Mouse (Mus musculus): ENCODE measurements around the gene Mcrip1. TPM values are rescaled to one million over a fixed set of nuclear protein-coding genes. Genes with fewer than 3 reads are reported as not detected.

Gene Mcrip1
- polyA plus RNA-seq, 1 experiment from 2014 or later, result 226 TPM

- WGBS, result 69% methylated on average over 8 of the region's 8 CpGs
- Histone ChIP-seq H3K27ac (ENCODE audit: low read depth) (peak overlapping the region; percentile 96), H3K4me1 (ENCODE audit: insufficient read depth) (peaks cover 11% of the 10 kb centered on the region), H3K27me3 (ENCODE audit: insufficient read depth, low read length) (no peaks in the 10 kb centered on the region), H3K4me2 (peak overlapping the region; percentile 95), H3K36me3 (ENCODE audit: insufficient read depth) (peaks cover 72% of the 10 kb centered on the region), H3K9ac (peak overlapping the region; percentile 93), H3K4me3 (ENCODE audit: low read depth, low read length) (peak overlapping the region; percentile 94), H3K9me3 (ENCODE audit: low read depth, low read length) (no peaks in the 10 kb centered on the region)
- ATAC-seq (ENCODE audit: insufficient read depth), result no peak
- peak; percentile 54 for TF ChIP-seq CTCF (IDR thresholded peaks at IDR 0.05; ENCODE audit: low read depth)
- DNase-seq, result peak; percentile 65
Measured at GRCm38 (mm10) chr11:120582268-120582981, 32.9 kb upstream of the Mcrip1 start.

DNA sequence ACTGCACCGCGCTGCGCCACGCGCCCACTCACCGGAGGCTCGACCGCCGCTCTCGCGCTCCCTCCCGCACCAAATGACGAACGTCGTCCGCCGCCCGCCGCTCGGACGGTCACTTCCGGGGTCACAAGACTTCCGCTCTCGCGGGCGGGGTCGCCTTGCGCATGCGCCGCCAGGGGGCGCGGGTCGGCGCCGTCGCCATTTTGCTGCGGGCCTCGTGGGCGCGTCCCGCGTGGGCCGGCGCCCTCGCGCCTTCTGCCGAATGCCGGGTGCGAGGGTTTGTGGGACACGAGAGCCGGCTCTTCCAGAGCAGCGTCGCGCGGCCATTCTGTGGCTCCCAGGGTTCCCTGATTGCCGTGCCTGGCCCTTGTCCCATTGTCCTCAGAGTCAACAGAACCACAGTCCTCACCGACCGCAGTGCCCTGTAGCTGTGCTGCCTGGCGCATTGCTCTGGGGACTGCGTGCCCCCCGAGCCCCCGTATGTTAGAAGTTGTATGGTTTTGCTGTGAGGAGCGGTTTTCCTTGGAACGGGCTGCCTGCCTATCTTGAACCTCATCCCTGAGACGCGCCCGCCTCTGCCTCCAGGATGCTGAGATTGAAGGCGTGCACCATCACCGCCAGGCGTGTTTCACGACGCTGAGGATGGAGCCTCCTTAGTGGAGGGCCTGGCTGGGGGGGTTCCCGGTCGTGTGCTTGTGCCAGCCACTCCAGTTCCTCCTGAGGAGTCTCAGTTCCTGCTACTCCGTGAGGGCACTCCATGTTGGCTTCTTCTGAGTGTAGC lies 32.2 kb upstream of the Mcrip1 start, which contains the start of gene Arhgdia:
Arhgdia (minus strand) TSS at position 135 of the 778 bp plus-strand sequence.
- peak; percentile 28; the same call in 1 of the 2 replicates for TF ChIP-seq CTCF (IDR thresholded peaks at IDR 0.05; ENCODE audit: low read depth)
- Histone ChIP-seq H3K4me2 (peak within 1 kb of the TSS; percentile 95), H3K27me3 (ENCODE audit: insufficient read depth, low read length) (no peaks in the 10 kb centered on the region), H3K4me1 (ENCODE audit: insufficient read depth) (peaks cover 11% of the 10 kb centered on the region), H3K27ac (ENCODE audit: low read depth) (peak within 1 kb of the TSS; percentile 96), H3K9me3 (ENCODE audit: low read depth, low read length) (no peaks in the 10 kb centered on the region), H3K4me3 (ENCODE audit: low read depth, low read length) (peak within 1 kb of the TSS; percentile 94), H3K36me3 (ENCODE audit: insufficient read depth) (peaks cover 72% of the 10 kb centered on the region), H3K9ac (peak within 1 kb of the TSS; percentile 93)
- ATAC-seq (ENCODE audit: insufficient read depth) (peak; percentile 49), DNase-seq (peak; percentile 95)
- WGBS, result 6% methylated on average over 64 of the region's 75 CpGs

GRCm38 (mm10) chr11:120580871-120581331 lies 31.4 kb upstream of the Mcrip1 start:
- Histone ChIP-seq H3K4me2 (peak overlapping the region; percentile 95), H3K4me3 (ENCODE audit: low read depth, low read length) (peak overlapping the region; percentile 94), H3K9me3 (ENCODE audit: low read depth, low read length) (no peaks in the 10 kb centered on the region), H3K36me3 (ENCODE audit: insufficient read depth) (peaks cover 65% of the 10 kb centered on the region), H3K27ac (ENCODE audit: low read depth) (peak overlapping the region; percentile 96), H3K27me3 (ENCODE audit: insufficient read depth, low read length) (no peaks in the 10 kb centered on the region), H3K4me1 (ENCODE audit: insufficient read depth) (peaks cover 11% of the 10 kb centered on the region), H3K9ac (peak overlapping the region; percentile 93)
- ATAC-seq (ENCODE audit: insufficient read depth) (peak; percentile 40), DNase-seq (peak; percentile 66)
- no peak for TF ChIP-seq CTCF (IDR thresholded peaks at IDR 0.05; ENCODE audit: low read depth)
- under 1% methylated on average over 43 of the region's 44 CpGs for WGBS

DNA sequence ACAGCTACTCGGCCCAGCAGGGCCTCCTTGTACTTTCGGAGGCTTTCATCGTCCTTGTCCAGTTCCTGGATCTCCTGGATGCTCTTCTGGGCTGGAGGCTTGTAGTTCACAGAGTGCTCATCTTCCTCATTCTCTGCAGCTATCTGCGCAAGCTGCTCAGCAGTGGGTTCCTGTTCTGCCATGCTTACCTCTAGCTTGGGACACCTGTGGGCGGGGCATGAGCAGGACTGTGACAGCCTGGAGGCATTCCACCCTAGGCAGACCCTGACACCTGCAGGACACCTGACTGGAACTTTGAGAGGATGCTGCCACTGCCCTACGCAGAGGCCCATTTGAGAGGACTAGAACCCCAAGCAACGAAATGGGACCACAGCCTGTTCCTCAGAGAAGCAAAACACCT lies 30.7 kb upstream of the Mcrip1 start:
- Histone ChIP-seq H3K4me1 (ENCODE audit: insufficient read depth) (peaks cover 11% of the 10 kb centered on the region), H3K27ac (ENCODE audit: low read depth) (peak overlapping the region; percentile 96; the same call in 1 of the 2 replicates), H3K4me3 (ENCODE audit: low read depth, low read length) (peak overlapping the region; percentile 94), H3K36me3 (ENCODE audit: insufficient read depth) (peaks cover 58% of the 10 kb centered on the region), H3K9ac (peak overlapping the region; percentile 93), H3K27me3 (ENCODE audit: insufficient read depth, low read length) (no peaks in the 10 kb centered on the region), H3K4me2 (peak overlapping the region; percentile 95), H3K9me3 (ENCODE audit: low read depth, low read length) (no peaks in the 10 kb centered on the region)
- no peak for DNase-seq
- no peak for TF ChIP-seq CTCF (IDR thresholded peaks at IDR 0.05; ENCODE audit: low read depth)
- WGBS, result 52% methylated on average over 7 of the region's 7 CpGs
- ATAC-seq (ENCODE audit: insufficient read depth), result no peak

DNA sequence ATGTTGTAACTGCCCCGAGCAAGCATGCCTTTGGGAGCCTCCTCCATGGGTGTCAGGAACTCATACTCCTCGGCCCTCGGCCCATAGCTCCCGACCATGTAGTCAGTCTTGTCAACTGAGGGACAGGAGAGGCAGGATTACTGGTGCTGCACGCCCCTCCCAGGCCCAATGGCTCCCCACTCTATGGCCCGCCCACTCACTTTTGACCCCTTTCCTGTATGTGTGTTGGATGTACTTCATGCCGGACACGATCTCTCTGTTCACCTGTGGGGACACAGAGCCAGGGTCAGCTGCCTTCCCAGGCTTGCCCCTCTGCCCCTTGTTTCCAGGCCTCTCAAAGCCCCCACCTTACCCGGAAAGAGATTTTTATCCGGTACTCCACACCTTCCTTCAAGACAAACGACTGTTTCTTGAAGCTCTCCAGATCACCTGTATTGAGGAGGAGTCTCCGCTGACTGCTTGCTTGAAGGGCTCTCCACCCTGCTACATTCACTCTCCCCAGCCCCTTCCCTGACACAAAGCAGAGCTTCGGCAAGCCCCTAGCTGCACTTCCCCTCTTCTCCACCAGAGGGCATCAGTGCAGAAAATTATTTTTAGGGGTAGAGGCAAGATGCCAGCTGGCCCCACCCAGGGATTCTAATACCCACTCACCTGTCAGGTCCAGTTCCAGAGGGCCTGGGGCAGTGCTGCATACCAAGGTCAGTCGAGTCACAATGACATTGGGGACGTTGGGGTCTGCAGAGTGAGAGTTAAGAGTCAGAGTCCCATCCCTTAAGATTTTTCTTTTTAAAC lies 30.0 kb upstream of the Mcrip1 start:
- Histone ChIP-seq H3K27ac (ENCODE audit: low read depth) (0 out of 2 replicates have a peak overlapping the region, but pooled peaks have one; percentile 96), H3K36me3 (ENCODE audit: insufficient read depth) (peaks cover 56% of the 10 kb centered on the region), H3K9me3 (ENCODE audit: low read depth, low read length) (no peaks in the 10 kb centered on the region), H3K4me1 (ENCODE audit: insufficient read depth) (peaks cover 11% of the 10 kb centered on the region), H3K27me3 (ENCODE audit: insufficient read depth, low read length) (no peaks in the 10 kb centered on the region), H3K4me3 (ENCODE audit: low read depth, low read length) (peak overlapping the region; percentile 94), H3K4me2 (peak overlapping the region; percentile 95), H3K9ac (peak overlapping the region; percentile 93)
- TF ChIP-seq CTCF (IDR thresholded peaks at IDR 0.05; ENCODE audit: low read depth), result peak; percentile 94
- no peak for ATAC-seq (ENCODE audit: insufficient read depth)
- 50% methylated on average over 15 of the region's 15 CpGs for WGBS
- peak; percentile 93 for DNase-seq

DNA sequence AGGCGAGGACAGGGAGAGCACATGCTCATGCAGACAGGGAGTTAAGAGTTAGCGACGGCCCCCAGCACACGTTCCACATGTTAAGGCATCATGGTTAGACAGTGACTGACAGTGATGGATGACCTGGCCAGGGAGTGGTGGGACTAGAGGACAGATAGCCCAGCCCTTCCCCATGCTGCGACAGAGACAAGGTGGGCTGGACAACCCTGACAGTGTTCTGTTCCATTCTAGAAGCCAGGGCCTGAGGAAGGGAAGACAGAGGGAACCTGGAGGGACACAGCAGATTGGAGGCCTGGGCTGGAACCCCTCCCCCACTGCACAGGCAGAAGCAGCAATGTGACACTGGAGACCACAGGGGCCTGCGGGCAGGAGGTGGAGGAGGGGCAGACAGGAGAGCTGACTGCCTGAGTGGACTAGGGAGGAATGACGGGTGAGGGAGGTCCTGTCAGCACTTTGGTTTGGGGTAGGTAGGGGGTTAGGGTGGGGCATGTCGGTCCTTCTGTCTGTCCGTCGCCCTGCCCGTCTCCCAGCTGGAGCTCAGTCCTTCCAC lies 29.2 kb upstream of the Mcrip1 start:
- no peak for DNase-seq
- Histone ChIP-seq H3K4me2 (no peak overlapping the region), H3K9me3 (ENCODE audit: low read depth, low read length) (no peaks in the 10 kb centered on the region), H3K4me3 (ENCODE audit: low read depth, low read length) (0 out of 2 replicates have a peak overlapping the region, but pooled peaks have one; percentile 94), H3K36me3 (ENCODE audit: insufficient read depth) (peaks cover 49% of the 10 kb centered on the region), H3K27me3 (ENCODE audit: insufficient read depth, low read length) (no peaks in the 10 kb centered on the region), H3K4me1 (ENCODE audit: insufficient read depth) (peaks cover 13% of the 10 kb centered on the region), H3K27ac (ENCODE audit: low read depth) (no peak overlapping the region), H3K9ac (0 out of 2 replicates have a peak overlapping the region, but pooled peaks have one; percentile 23)
- WGBS, result 68% methylated on average over 11 of the region's 11 CpGs
- no peak for TF ChIP-seq CTCF (IDR thresholded peaks at IDR 0.05; ENCODE audit: low read depth)
- ATAC-seq (ENCODE audit: insufficient read depth), result no peak
